Mouse (Mus musculus) heart, embryonic 10.5 days (tissue): ENCODE data around the gene Asgr1. TPM values are rescaled to one million over a fixed set of nuclear protein-coding genes. Genes with fewer than 3 reads are reported as not detected.
A peak's percentile ranks its signal among the peaks of the same experiment; 100 is the strongest.
"Not testable (repeated sequence)": the region's sequence is repeated elsewhere in the genome, so short reads cannot be mapped to it uniquely, and the experiment has no call there.

Experiments used
- DNase-seq: peaks from one replicate; pipeline ENCODE4 v3.0.0-alpha.2; 2017; ENCODE audit warnings: low spot score
- H3K27ac ChIP-seq: fragments of 300-500 bp; sonication (generic); 2 replicates; pipeline ENCODE4 v1.5.1; 2016; ENCODE audit warnings: mild to moderate bottlenecking
- H3K27me3 ChIP-seq: fragments of 300-500 bp; sonication (generic); 2 replicates; pipeline ENCODE4 v1.6.1; 2016; ENCODE audit warnings: mild to moderate bottlenecking; ENCODE audit not compliant: poor library complexity, insufficient read depth, severe bottlenecking
- H3K36me3 ChIP-seq: fragments of 300-500 bp; sonication (generic); 2 replicates; pipeline ENCODE4 v1.6.1; 2016; ENCODE audit warnings: mild to moderate bottlenecking, moderate library complexity
- H3K4me1 ChIP-seq: fragments of 300-500 bp; sonication (generic); 2 replicates; pipeline ENCODE4 v1.6.1; 2016; ENCODE audit warnings: mild to moderate bottlenecking
- H3K4me3 ChIP-seq: fragments of 300-500 bp; sonication (generic); 2 replicates; pipeline ENCODE4 v1.5.1; 2016; ENCODE audit warnings: mild to moderate bottlenecking, moderate library complexity
- H3K9me3 ChIP-seq: fragments of 300-500 bp; sonication (generic); 2 replicates; pipeline ENCODE4 v1.6.1; 2016; ENCODE audit warnings: mild to moderate bottlenecking, moderate library complexity
- WGBS: fragments of 180-500 bp; shearing (Covaris S2); methylation state at CpG from one replicate; pipeline ENCODE4 v1.1.7; 2016; 5-methylcytosine and 5-hydroxymethylcytosine counted together
- polyA plus RNA-seq: library from polyadenylated mRNA; unstranded; fragments of >200 nt; fragmentation: Nextera tagmentation; extraction: Ambion mirVana; gene quantifications from 2 replicates; pipeline ENCODE4 v1.2.1, GENCODE M21; 2016

The Asgr1 gene
- polyA plus RNA-seq, 1 experiment from 2014 or later: 0.93 TPM

DNA sequence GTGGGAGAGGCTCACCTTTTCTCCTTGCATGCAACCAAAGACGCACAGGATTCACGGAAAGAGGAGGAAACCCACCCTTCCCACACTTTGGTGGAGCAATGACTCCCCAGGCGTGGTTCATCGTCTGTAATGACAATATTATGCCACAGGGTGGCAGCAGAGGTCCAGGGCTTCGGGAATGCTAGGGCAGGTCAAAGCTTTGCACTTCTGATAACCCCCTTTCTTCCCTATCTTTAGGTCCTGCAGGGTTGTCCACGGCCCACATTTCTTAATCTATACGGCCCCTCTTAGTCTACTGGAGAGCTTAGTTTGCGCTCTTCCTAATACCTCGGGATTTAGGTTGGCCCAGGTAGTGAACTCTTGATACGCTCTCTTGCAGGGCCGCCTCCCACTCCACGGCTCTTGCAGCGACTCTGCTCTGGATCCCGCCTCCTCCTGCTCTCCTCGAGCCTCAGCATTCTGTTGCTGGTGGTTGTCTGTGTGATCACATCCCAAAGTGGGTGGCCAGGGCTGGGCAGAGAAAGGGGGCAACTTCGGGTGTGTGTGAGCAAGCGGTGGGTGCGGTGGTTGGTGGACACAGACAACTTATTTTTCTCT is 1.8 kb downstream of the Asgr1 start:
- Histone ChIP-seq H3K27me3 (peaks cover 40% of the 10 kb centered on the region), H3K4me3 (peak overlapping the region; percentile 33), H3K36me3 (no peaks in the 10 kb centered on the region)

DNA sequence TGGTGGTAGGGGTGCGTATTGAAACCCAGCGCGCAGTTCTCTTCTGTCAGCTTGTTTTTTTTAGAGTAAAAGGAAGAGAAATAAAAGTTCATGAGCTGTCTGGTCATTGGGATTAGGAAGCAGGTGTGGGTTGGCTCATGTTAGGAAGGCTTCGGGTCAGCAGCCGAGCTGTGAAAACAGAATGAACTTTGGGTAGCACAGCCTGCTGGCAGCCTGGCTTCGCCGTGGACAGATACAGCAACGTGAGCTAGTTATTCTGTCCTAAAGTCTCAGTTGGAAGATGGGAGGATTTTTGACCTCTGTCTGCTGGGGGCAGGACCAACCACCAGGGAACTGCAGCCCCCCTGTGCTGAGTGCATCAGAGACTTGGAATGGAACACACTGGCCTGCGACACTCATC is 3.9 kb downstream of the Asgr1 start:
- H3K27ac ChIP-seq: no peak overlapping the region
- peaks cover 15% of the 10 kb centered on the region for H3K4me1 ChIP-seq

More for the DNA sequence above, 1.8 kb downstream of the Asgr1 start:
- H3K4me1 ChIP-seq: peaks cover 15% of the 10 kb centered on the region
- no peak overlapping the region for H3K27ac ChIP-seq
- no peak for DNase-seq
- 23% methylated on average over 18 of the region's 18 CpGs for WGBS
- no peaks in the 10 kb centered on the region for H3K9me3 ChIP-seq

GRCm38 (mm10) chr11:70059930-70060329 is 6.0 kb downstream of the Asgr1 start:
- 36% methylated on average over 6 of the region's 6 CpGs for WGBS
- peaks cover 15% of the 10 kb centered on the region for H3K4me1 ChIP-seq
- no peak overlapping the region for H3K27ac ChIP-seq
- no peaks in the 10 kb centered on the region for H3K9me3 ChIP-seq
- no peaks in the 10 kb centered on the region for H3K36me3 ChIP-seq
- DNase-seq: no peak
- H3K27me3 ChIP-seq: peaks cover 16% of the 10 kb centered on the region
- no peak overlapping the region for H3K4me3 ChIP-seq

More for the DNA sequence above, 3.9 kb downstream of the Asgr1 start:
- H3K4me3 ChIP-seq: no peak overlapping the region
- H3K27me3 ChIP-seq: peaks cover 34% of the 10 kb centered on the region
- DNase-seq: no peak
- H3K9me3 ChIP-seq: no peaks in the 10 kb centered on the region
- WGBS: 90% methylated on average over 9 of the region's 9 CpGs
- no peaks in the 10 kb centered on the region for H3K36me3 ChIP-seq

- H3K36me3 ChIP-seq: no peaks in the 10 kb centered on the region
- no peak overlapping the region for H3K27ac ChIP-seq
- 0 out of 2 replicates have a peak, but pooled peaks cover under 1% of the 10 kb centered on the region for H3K27me3 ChIP-seq
- H3K4me3 ChIP-seq: no peak overlapping the region
- DNase-seq: no peak
- H3K4me1 ChIP-seq: peaks cover 17% of the 10 kb centered on the region
- no peaks in the 10 kb centered on the region for H3K9me3 ChIP-seq
- WGBS: 68% methylated on average over 3 of the region's 3 CpGs
Measured at GRCm38 (mm10) chr11:70063053-70063452, 9.2 kb downstream of the Asgr1 start.

DNA sequence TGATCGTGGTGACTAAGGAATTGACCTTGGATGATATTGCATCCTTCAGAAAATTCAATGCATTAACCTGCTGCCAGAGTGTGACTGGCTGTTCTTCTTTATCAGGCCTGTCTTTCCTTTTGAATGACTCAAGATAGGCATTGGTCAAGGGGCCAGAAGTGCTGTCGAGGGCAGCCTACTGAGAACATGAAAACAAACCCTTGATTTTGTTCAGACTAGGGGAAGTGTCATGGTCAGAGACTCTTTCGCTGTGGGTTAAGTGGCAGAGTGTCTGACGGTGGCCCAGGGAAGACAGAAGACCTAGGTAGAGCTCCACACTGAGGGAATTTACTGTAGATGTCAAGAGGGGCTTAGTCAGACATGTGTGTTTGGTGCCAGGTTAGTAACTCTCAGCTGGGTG is 12.8 kb downstream of the Asgr1 start:
- H3K9me3 ChIP-seq: no peaks in the 10 kb centered on the region
- H3K36me3 ChIP-seq: no peaks in the 10 kb centered on the region
- peaks cover 13% of the 10 kb centered on the region for H3K4me1 ChIP-seq
- 46% methylated on average over 4 of the region's 4 CpGs for WGBS
- H3K27me3 ChIP-seq: no peaks in the 10 kb centered on the region
- DNase-seq: no peak
- no peak overlapping the region for H3K4me3 ChIP-seq
- H3K27ac ChIP-seq: no peak overlapping the region

DNA sequence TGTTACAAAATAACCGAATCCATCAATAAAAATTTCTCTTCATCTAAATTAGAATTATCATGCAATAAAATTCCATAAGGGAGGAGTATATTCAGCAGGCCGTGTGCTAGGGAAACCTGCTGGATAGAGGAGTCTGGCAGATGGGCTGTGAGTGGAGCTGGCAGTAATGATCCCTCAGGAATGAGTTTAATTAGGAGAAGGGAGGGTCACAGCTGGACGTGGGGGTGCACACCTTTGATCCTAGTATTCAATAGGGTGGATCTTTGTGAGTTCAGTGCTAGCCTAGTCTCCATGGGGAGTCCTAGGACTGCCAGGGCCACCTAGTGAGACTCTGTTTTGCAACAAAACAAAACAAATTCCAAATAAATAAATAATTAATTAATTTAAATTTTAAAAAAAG is 14.4 kb downstream of the Asgr1 start:
- H3K27me3 ChIP-seq: no peaks in the 10 kb centered on the region
- no peaks in the 10 kb centered on the region for H3K9me3 ChIP-seq
- H3K36me3 ChIP-seq: no peaks in the 10 kb centered on the region
- WGBS: 54% methylated on average over 3 of the region's 3 CpGs
- H3K4me3 ChIP-seq: no peak overlapping the region
- peaks cover 13% of the 10 kb centered on the region for H3K4me1 ChIP-seq
- H3K27ac ChIP-seq: no peak overlapping the region
- DNase-seq: no peak

GRCm38 (mm10) chr11:70070057-70070456 is 16.2 kb downstream of the Asgr1 start:
- H3K27ac ChIP-seq: no peak overlapping the region
- H3K4me1 ChIP-seq: peaks cover 20% of the 10 kb centered on the region
- H3K27me3 ChIP-seq: peaks cover 7% of the 10 kb centered on the region; the same call in 1 of the 2 replicates
- no peak for DNase-seq
- no peak overlapping the region for H3K4me3 ChIP-seq
- H3K36me3 ChIP-seq: no peaks in the 10 kb centered on the region
- H3K9me3 ChIP-seq: no peaks in the 10 kb centered on the region
- WGBS: 72% methylated on average over 6 of the region's 6 CpGs

DNA sequence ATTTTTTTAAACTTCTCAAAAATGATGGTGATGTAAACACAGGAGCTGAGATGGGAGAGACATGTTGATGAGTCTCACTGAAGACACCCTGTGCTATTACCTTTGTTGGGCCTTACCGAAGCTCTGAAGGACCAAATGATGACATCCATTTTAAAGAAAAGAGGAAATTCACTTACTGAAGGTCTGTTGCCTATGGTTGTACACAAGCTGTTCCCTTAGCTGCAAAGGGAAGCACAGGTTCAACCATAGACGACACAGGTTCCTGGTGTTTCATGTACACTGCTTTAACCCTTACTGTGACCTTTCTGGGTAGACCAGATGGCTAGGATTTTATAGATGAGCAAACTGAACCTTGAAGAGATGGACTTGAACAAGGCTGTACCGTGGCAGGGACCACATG is 16.7 kb downstream of the Asgr1 start:
- DNase-seq, H3K27me3 ChIP-seq, H3K9me3 ChIP-seq, H3K27ac ChIP-seq, H3K4me3 ChIP-seq, H3K36me3 ChIP-seq: not testable (repeated sequence)
- peaks cover 21% of the 10 kb centered on the region for H3K4me1 ChIP-seq
- WGBS: 80% methylated on average over 3 of the region's 3 CpGs

DNA sequence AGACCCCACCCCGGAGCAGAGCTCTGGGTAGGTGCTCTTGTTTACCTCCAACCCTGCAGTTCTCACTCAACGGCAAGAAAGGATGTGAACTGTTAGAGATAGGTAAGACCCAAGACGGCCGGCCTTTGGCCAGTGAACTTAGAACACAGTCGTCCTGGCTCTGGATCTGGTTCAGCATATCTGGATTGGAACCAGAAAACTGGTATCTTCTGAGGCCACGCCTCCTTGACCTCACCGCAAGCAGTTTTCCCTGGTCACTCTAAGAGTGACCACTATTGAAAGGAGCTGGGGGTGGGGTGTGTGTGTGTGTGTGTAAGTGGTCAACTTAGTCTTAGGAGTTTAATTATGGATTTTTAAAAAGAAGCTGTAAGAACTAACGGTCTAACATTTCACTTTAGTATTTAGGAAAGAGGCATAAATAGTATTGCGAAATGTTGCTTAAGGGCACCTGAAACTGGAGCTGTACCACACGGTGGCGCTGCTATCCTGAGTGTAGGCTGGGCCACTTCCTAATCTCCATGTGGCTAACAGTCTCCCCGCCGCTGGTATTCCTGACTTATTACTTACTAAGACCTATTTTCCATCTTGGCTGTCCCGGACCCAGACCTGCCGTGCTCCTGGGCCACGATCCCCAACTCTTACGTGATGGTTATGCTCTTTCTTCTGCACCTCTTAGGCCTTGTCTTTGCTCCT is 20.6 kb downstream of the Asgr1 start:
- Histone ChIP-seq H3K27ac (peak overlapping the region; percentile 62), H3K36me3 (no peaks in the 10 kb centered on the region), H3K4me3 (no peak overlapping the region), H3K27me3 (peaks cover 7% of the 10 kb centered on the region; the same call in 1 of the 2 replicates), H3K9me3 (no peaks in the 10 kb centered on the region), H3K4me1 (peaks cover 8% of the 10 kb centered on the region)
- 38% methylated on average over 17 of the region's 17 CpGs for WGBS
- DNase-seq: peak; percentile 83

DNA sequence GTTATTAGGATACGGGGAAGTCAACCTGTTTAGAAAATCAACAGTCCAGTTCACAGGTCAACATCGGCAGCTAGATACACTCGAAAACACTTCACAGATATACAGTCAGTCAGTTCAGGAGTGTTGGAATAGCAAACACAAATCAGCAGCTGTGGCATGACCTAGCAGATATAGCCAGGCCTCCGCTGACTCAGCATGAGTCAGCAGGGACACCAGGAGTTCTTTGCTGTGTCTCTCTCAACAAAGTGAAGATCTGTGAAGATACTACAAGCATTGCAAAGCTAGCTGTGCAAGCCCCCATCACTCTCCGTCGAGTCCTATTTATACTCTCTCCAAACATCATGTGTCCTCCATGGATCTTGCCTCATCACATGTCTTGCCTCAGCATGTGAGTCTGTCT is 21.7 kb downstream of the Asgr1 start:
- H3K4me1 ChIP-seq: peaks cover 8% of the 10 kb centered on the region
- no peaks in the 10 kb centered on the region for H3K36me3 ChIP-seq
- peaks cover 7% of the 10 kb centered on the region; the same call in 1 of the 2 replicates for H3K27me3 ChIP-seq
- no peak overlapping the region for H3K4me3 ChIP-seq
- H3K27ac ChIP-seq: peak overlapping the region; percentile 62
- WGBS: 78% methylated on average over 6 of the region's 6 CpGs
- peak; percentile 83 for DNase-seq
- H3K9me3 ChIP-seq: no peaks in the 10 kb centered on the region

DNA sequence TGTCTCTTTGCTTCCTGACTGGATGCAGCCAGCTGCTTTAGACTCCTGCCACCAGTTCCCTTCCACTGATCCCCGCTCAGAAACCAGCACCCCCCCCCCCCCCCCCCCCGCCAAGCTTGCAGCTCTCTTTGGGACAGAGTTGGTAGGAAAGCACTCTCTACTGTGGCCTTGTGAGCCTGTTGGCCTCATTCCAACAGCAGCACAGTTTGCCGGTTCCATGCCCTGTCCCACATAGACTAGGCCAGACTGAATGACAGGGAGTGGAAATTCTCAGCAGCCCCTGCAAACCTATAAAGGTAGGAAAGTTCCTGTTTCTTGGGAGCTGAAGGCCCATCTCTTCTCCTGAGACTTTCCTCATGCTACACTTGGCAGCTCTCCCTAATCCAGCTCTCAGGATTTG is 23.6 kb downstream of the Asgr1 start:
- 55% methylated on average over 2 of the region's 3 CpGs for WGBS
- H3K4me3 ChIP-seq: no peak overlapping the region
- no peaks in the 10 kb centered on the region for H3K9me3 ChIP-seq
- H3K36me3 ChIP-seq: no peaks in the 10 kb centered on the region
- no peak for DNase-seq
- no peak overlapping the region for H3K27ac ChIP-seq
- peaks cover 7% of the 10 kb centered on the region; the same call in 1 of the 2 replicates for H3K27me3 ChIP-seq
- peaks cover 8% of the 10 kb centered on the region for H3K4me1 ChIP-seq

DNA sequence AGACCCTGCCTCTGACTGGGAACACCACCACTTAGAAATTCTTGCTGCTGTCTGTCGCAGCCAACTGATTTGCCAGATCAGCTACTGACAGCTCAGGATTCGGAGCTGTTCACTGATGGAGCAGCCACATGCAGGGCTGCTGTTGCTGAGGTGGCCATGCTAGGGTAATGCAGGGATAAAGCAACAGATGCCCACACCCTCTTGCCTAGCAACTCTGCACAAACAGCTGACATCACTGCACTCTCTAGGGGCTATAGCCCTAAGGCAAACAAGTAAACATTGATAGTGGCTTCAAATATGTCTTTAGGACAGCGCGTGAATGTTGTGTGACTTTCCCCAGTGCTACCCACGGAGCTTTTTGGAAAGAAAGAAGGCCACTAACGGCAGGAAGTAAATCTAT is 25.3 kb downstream of the Asgr1 start:
- Histone ChIP-seq H3K4me1 (peaks cover 8% of the 10 kb centered on the region), H3K4me3 (no peak overlapping the region), H3K27ac (no peak overlapping the region), H3K27me3 (0 out of 2 replicates have a peak, but pooled peaks cover under 1% of the 10 kb centered on the region), H3K9me3 (no peaks in the 10 kb centered on the region), H3K36me3 (no peaks in the 10 kb centered on the region)
- WGBS: 63% methylated on average over 6 of the region's 6 CpGs
- DNase-seq: no peak

DNA sequence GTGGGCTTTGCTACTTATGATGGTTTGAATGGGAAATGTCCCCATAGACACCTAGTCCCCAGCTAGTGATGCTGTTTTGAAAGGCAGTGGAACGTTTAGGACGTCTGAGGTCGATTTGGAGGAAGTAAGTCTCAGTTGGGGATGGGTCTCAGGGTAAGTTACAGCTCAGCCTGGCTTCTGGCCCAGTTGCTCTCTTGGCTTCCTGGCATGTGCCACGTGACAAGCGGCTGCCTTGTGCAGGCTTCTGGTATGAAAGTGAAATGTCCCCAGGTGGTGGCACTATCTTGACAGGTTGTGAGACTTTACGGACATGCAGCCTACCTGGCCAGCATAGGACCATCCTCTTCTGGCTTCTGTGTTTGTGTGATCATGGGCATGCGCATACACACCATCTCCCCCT is 26.0 kb downstream of the Asgr1 start:
- Histone ChIP-seq H3K36me3 (no peaks in the 10 kb centered on the region), H3K27me3 (no peaks in the 10 kb centered on the region), H3K4me1 (peaks cover 2% of the 10 kb centered on the region), H3K9me3 (no peaks in the 10 kb centered on the region), H3K4me3 (no peak overlapping the region), H3K27ac (no peak overlapping the region)
- WGBS: 81% methylated on average over 7 of the region's 7 CpGs
- no peak for DNase-seq
